Mouse (Mus musculus) erythroid progenitor cell, adult 5-6 weeks (primary cell): Measurements from ENCODE around the gene Cldn8. TPM values are rescaled to one million over a fixed set of nuclear protein-coding genes. Genes with fewer than 3 reads are reported as not detected.

Source experiments
- ATAC-seq: replicated peaks from 2 replicates; pipeline ENCODE4 v1.8.0; 2016; ENCODE audit warnings: moderate number of reproducible peaks, mild to moderate bottlenecking, moderate TSS enrichment, inconsistent platforms; ENCODE audit not compliant: poor library complexity, low FRiP score, severe bottlenecking
- total RNA-seq, 2 experiments: library from RNA; stranded (forward) in 1 of 2; stranded (reverse) in 1 of 2; fragments of 150-400 nt in 1 of 2; fragments of 186-747, 209-891 nt in 1 of 2; gene quantifications; 2 replicates each; pipeline versions ENCODE4 v1.2.3 to v1.2.4; 2015 to 2017; ENCODE audit warnings: low replicate concordance in 2 of 2

Cldn8 gene
- not detected in 2 replicates for total RNA-seq (2015; ENCODE audit: low replicate concordance)
- not detected in 2 replicates for total RNA-seq (2017; ENCODE audit: low replicate concordance)

- ATAC-seq = no peak
Measured at GRCm38 (mm10) chr16:88563045-88563913, at the start of gene Cldn8. TSS of gene Cldn8 (minus strand) at chr16:88563183.

GRCm38 (mm10) chr16:88612712-88613111 is 49.7 kb upstream of the Cldn8 start:
- no peak for ATAC-seq

- ATAC-seq = no peak
Measured at GRCm38 (mm10) chr16:88611922-88612321, 48.9 kb upstream of the Cldn8 start, which contains the start of gene Krtap24-1. TSS of gene Krtap24-1 (minus strand) at chr16:88612279.

GRCm38 (mm10) chr16:88604570-88604969 is 41.6 kb upstream of the Cldn8 start:
- ATAC-seq = no peak

- ATAC-seq = no peak
Measured at GRCm38 (mm10) chr16:88602464-88602863, 39.5 kb upstream of the Cldn8 start.

GRCm38 (mm10) chr16:88600303-88600702 is 37.3 kb upstream of the Cldn8 start:
- ATAC-seq = no peak

- ATAC-seq = no peak
Measured at GRCm38 (mm10) chr16:88599504-88600237, 36.7 kb upstream of the Cldn8 start.

- no peak for ATAC-seq
Measured at GRCm38 (mm10) chr16:88592758-88593157, 29.8 kb upstream of the Cldn8 start.

- ATAC-seq = no peak
Measured at GRCm38 (mm10) chr16:88583338-88583737, 20.4 kb upstream of the Cldn8 start.

GRCm38 (mm10) chr16:88575885-88576679 is 13.1 kb upstream of the Cldn8 start:
- no peak for ATAC-seq

GRCm38 (mm10) chr16:88572904-88573404 is 10.0 kb upstream of the Cldn8 start:
- no peak for ATAC-seq

- no peak for ATAC-seq
Measured at GRCm38 (mm10) chr16:88570136-88570535, 7.2 kb upstream of the Cldn8 start.

- no peak for ATAC-seq
Measured at GRCm38 (mm10) chr16:88569732-88570131, 6.7 kb upstream of the Cldn8 start.

- ATAC-seq = no peak
Measured at GRCm38 (mm10) chr16:88569096-88569495, 6.1 kb upstream of the Cldn8 start.

GRCm38 (mm10) chr16:88561617-88562164 is 1.3 kb downstream of the Cldn8 start:
- ATAC-seq = no peak

GRCm38 (mm10) chr16:88542488-88542887 is 20.5 kb downstream of the Cldn8 start:
- no peak for ATAC-seq

GRCm38 (mm10) chr16:88539841-88540487 is 23.0 kb downstream of the Cldn8 start:
- ATAC-seq = no peak

- ATAC-seq = no peak
Measured at GRCm38 (mm10) chr16:88511348-88511747, 51.6 kb downstream of the Cldn8 start.
